Mouse (Mus musculus) left cerebral cortex, postnatal 10 days (tissue): ENCODE measurements around the gene Hlx. TPM values are rescaled to one million over a fixed set of nuclear protein-coding genes. Genes with fewer than 3 reads are reported as not detected.

Experiments
- DNase-seq, 2 experiments: peaks; one replicate each; pipeline ENCODE4 v3.0.0; 2021 to 2022; ENCODE audit warnings: low spot score in 2 of 2, mixed read lengths in 1 of 2; ENCODE audit errors: extremely low spot score in 1 of 2
- intact Hi-C: fragments of 180-260 bp; cut with DNase I; formaldehyde crosslinking; loops from one replicate; pipeline ENCODE4 v1.15.1; 2025
- total RNA-seq, 2 experiments: library from RNA; stranded (reverse); gene quantifications; 2 replicates each; pipeline ENCODE4 v1.2.3; 2021

Hlx gene
- total RNA-seq, 2 experiments from 2014 or later, result 1.2 to 1.6 TPM

DNA sequence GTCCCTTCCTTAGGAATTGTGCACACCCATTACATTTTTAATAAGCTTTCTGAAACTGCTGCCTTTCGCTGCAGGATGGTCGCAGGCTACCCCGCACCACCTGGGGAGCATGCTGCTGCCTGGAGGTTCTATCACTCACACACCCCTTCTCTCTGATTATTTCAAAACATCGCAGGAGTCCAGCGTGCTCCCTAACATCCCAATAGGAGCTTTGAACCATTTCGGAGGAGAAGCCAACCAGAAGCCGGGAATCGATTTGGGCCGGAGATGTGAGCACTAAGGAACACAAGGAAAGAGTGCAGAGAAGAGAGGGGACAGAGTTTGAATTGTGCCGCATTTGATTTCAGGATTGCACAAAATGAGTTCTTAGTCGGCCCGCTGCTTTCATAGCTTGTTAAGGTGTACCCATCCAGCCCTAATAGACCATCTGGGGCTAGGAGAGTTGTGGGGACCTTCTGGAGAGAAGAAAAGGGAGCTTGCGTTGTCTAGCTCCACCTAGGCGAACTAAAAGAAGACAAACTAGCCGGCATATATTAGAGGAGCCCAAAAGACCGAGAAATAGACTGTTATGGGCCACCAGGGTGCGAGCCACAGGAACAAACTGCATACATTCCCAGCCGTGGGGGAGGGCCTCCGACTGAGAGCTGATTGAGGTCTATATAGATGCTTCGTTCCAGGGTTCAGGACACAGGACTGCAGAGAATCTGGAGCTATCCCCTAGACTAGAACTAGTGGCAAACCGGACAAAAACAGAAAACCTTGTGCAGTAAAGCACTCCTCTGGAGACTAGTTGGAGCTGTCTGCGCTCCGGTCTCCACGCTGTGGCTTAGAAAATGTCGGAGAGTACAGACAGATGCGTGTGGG lies 12.0 kb downstream of the Hlx start:
- intact Hi-C loops, result no loop called here
- DNase-seq, result no peak

GRCm38 (mm10) chr1:184718261-184719120 lies 13.9 kb downstream of the Hlx start:
- intact Hi-C loops, result no loop called here
- DNase-seq, result no peak

DNA sequence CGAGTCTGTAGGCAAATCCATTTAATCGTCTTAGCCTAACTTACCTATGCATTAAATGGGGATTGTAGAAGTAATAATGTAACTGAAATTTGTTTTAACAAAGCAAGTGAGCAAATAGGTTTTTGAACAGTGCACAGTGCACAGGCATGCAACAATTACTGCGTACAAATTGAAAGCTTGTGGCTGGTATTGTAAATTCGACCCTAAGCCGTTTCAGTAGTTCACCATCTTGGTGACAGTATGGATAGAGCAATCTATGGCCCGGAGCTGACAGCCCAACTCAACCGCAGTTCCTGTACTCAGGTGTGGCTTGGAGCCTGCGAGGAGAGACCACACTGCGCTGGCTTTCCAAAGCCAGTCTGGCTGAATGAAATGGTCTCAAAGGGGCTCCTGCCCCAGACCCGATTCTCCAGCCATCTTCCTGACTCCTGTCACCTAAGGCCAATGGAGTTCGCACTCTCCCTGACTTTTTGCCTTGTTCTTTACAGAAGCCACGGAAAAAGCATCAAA lies 14.7 kb downstream of the Hlx start:
- intact Hi-C loops, result no loop called here
- no peak for DNase-seq

GRCm38 (mm10) chr1:184717016-184717568 lies 15.3 kb downstream of the Hlx start:
- DNase-seq, result no peak

GRCm38 (mm10) chr1:184716117-184716516 lies 16.3 kb downstream of the Hlx start:
- no peak for DNase-seq
- intact Hi-C loops, result no loop called here

More at GRCm38 (mm10) chr1:184717016-184717568, 15.3 kb downstream of the Hlx start:
- intact Hi-C loops, result no loop called here

DNA sequence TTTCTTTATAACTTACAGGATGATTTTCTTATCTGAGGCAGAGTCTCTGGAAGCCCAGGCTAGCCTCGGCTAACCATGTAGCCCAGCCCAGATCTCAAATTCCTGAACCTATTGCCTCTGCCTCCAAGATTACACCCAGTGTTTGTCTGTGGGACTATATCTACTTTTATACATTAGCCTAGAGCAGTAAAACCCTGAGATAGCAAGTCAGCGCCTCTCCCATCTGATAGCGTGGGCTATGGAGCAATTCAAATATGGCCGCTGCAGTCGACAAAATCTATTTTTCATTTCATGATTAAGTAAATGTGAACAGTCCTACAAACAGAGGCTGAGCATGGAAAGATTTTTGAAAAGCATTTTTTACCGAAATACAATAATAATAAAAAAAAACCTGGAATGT lies 16.7 kb downstream of the Hlx start:
- no peak for DNase-seq
- intact Hi-C loops, result no loop called here

DNA sequence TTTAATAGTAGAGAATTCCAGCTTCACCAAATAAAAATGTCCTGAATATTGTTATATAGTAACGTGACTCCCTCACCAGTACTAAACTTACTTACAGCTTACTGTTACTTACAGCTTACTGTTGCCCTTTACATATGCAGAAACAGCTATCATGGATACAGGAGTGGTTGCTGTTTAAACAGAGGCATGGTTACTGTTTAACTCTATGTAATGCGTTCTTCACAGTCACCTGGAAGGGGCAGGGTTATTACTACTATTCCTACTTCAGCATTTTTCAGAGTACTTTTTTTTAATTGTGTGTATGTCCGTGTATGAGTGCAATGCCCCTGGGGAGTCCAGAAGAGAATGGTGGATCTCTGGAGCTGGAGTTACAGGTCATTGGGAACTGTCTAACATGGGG lies 17.9 kb downstream of the Hlx start:
- intact Hi-C loops, result no loop called here
- DNase-seq, result no peak

DNA sequence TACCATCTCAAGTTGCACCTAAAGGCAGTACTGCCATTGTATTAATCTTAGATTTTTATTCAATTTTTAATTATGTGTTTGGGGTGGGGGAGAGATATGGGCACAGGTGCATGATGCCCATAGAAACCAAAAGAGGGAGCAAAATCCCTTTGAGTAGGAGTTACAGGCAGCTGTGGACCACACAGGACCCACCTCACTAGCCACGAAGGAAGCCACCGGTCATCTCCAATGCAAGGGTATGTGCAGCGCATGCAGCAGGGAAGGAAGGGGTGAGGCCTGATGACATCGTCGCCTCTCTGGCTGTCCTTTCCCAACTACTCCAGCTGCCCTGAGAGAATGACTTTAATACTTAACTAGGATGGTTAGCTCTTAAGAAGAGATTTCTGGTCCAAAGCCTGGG lies 18.7 kb downstream of the Hlx start:
- intact Hi-C loops, result no loop called here
- DNase-seq, result no peak

- intact Hi-C loops, result no loop called here
- no peak for DNase-seq
These were observed 24.7 kb downstream of the Hlx start for GRCm38 (mm10) chr1:184707532-184708248.

GRCm38 (mm10) chr1:184704901-184705300 lies 27.5 kb downstream of the Hlx start:
- intact Hi-C loops, result no loop called here
- no peak for DNase-seq

DNA sequence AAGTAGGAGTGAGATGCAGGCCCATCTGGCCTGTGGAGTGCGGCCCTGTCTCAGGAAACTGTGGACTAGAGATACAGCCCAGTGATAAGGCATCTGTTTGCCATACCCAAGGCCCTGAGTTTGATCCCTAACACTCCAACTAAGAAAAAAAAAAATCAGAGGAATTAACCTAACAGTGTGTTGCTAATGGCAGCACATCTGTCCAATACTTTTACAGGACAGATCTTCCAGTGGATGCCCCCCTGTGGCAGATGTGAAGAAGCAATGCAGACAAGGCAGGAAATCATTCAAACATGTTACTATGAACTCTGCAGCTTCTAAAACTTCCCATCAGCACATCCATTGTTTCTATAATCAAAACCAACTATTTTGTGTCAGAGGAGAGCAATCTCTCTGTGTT lies 33.1 kb downstream of the Hlx start:
- DNase-seq, result no peak
- intact Hi-C loops, result no loop called here

- intact Hi-C loops, result no loop called here
- no peak for DNase-seq
These were observed 37.0 kb downstream of the Hlx start for GRCm38 (mm10) chr1:184695451-184695850.

GRCm38 (mm10) chr1:184692204-184692904 lies 40.1 kb downstream of the Hlx start:
- DNase-seq, result no peak
- intact Hi-C loops, result no loop called here

DNA sequence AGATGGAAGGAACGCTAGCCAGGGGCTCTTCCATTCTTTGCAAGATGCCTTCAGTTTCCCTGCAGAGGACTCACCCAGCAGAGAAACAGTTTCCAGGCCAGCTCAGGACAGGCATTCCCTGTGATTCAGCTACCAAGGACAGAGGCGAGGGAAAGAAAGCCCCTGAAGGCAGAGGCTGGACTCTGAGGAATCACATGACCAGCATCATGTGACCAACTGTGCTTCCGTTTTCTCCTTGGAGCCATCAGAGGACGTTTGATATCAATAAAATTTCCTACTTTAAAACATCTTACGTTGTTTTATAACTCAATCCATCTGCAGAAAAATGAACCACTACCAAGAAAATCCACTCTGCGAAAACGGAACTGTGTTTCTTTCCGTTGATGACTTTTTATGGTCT lies 41.2 kb downstream of the Hlx start:
- intact Hi-C loops, result no loop called here
- DNase-seq, result no peak

DNA sequence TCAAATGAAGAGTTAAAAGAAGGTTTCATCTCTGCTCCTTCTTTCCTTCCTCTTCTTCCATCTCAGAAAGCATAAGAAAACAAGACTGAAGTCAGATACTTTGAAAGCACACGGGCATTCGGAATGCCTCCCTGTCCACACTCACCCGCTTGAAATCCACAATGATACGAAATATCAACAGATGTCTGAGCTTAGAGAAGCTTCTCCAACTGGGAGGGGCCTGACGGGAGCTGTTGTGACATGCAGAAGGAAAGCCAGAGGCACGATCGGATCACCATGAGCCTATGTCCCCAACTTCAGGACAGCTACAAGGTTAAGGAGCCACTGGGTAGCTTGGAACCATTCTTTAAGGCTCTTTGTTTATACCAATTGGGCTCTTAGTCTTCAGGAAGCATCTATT lies 44.4 kb downstream of the Hlx start:
- intact Hi-C loops, result no loop called here
- DNase-seq, result no peak

GRCm38 (mm10) chr1:184687512-184687911 lies 44.9 kb downstream of the Hlx start:
- DNase-seq, result no peak
- intact Hi-C loops, result no loop called here

DNA sequence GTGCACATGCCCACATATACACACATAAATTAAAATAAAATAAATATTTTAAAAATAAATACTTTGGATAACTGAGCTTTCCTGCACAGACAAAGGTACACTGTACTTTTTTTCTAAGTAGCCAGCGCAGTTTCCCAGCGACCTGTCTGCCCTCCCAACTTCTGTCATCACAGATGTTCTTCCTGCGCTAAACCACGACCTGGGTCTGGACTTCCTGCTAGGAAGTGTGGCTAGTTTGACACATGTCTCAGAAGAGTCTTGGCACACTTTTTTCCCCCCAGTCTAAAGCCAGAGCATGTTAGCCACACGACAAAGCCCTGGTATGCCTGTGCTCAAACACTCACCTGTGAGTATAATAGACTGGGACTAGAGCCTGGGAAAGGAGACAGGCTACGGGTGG lies 48.9 kb downstream of the Hlx start:
- no peak for DNase-seq
- intact Hi-C loops, result no loop called here

DNA sequence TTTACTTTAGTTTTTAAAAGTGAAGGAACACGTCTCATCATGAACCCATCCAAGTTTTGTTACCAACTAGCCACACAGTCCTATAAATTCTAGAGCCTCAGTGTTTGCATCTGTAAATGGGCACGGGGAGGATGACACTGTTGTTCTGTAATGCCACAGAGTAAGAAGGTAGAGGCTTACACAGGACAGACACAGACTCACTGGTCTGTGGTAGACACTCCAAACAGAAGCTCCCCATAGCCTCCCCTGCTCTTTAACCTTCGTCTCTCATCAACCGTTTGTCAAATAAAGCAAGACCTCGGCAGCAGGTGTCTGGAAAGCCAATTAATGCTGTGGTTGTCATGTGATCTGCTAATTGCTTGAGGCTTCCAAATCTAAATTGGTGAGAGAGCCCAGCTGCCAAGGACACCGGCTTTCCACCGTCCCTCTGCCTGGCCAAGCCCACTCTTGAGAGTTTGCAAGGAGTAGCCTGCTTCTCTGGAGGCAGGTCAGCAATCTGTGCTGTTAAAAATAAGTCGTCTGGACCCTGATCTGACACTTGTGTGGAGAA lies 52.9 kb downstream of the Hlx start:
- intact Hi-C loops, result no loop called here
- no peak for DNase-seq
